Mouse (Mus musculus) small intestine, adult 2 months (tissue): ENCODE data around the gene Fam57b.

Experiments used
- CTCF ChIP-seq: fragments of 200-500 bp; IDR thresholded peaks from 2 replicates; pipeline ENCODE4 v1.5.1; 2012; ENCODE audit warnings: low read depth, mild to moderate bottlenecking, control low read depth, inconsistent platforms, low read length, moderate library complexity, mixed read lengths; ENCODE audit not compliant: insufficient replicate concordance, insufficient read length; ENCODE audit errors: extremely low read depth
- POLR2A ChIP-seq: fragments of 200-500 bp; IDR thresholded peaks from 2 replicates; pipeline ENCODE4 v1.6.1; 2012; ENCODE audit warnings: low read depth, mild to moderate bottlenecking, control low read depth, inconsistent platforms, low read length, moderate library complexity

DNA sequence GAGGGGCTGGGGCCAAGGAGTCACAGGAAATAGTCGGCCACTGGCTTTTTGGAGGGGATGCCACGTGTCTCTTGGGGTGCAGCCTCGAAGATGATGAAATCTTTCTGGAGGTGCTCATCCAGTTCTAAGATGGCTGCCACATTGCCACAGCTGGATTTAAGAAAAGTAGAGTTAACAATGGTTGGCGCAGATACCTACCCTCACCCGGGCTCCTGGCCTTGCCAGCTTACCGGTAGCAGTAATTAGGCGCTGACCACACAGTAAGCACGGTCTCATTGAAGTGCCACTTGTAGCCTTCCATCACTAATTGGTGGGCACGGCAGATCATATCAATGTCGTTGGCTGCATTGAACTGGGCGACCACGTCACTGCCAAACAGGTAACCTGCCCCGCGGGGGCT is 11.3 kb upstream of the Fam57b start:
- no peak for TF ChIP-seq CTCF
- no peak for TF ChIP-seq POLR2A
